Mouse (Mus musculus) forebrain, postnatal 0 days (tissue): Measurements from ENCODE around the gene Pheta1. TPM values are rescaled to one million over a fixed set of nuclear protein-coding genes. Genes with fewer than 3 reads are reported as not detected.
A peak's percentile ranks its signal among the peaks of the same experiment; 100 is the strongest.

ENCODE experiments used
- ATAC-seq: fragments of 200-750 bp; cut with Nextera tagmentation; 2 replicates; pipeline ENCODE4 v1.8.0; 2017; ENCODE audit warnings: mild to moderate bottlenecking, moderate library complexity
- DNase-seq: peaks from one replicate; pipeline ENCODE4 v3.0.0-alpha.2; 2015
- H3K27ac ChIP-seq: fragments of 300-500 bp; sonication (generic); 2 replicates; pipeline ENCODE4 v1.5.1; 2014; ENCODE audit warnings: low read depth, mild to moderate bottlenecking, antibody characterized with exemption, low read length, moderate library complexity, mixed read lengths
- H3K27me3 ChIP-seq: fragments of 300-500 bp; sonication (generic); 2 replicates; pipeline ENCODE4 v1.6.1; 2014; ENCODE audit warnings: mild to moderate bottlenecking, low read length, mixed read lengths; ENCODE audit not compliant: insufficient read depth
- H3K36me3 ChIP-seq: fragments of 300-500 bp; sonication (generic); 2 replicates; pipeline ENCODE4 v1.6.1; 2014; ENCODE audit warnings: mild to moderate bottlenecking, moderate library complexity; ENCODE audit not compliant: insufficient read depth
- H3K4me1 ChIP-seq: fragments of 300-500 bp; sonication (generic); 2 replicates; pipeline ENCODE4 v1.6.1; 2014; ENCODE audit warnings: antibody characterized with exemption; ENCODE audit not compliant: insufficient read depth
- H3K4me2 ChIP-seq: fragments of 300-500 bp; sonication (generic); 2 replicates; pipeline ENCODE4 v1.6.1; 2014; ENCODE audit warnings: low read depth, mild to moderate bottlenecking, moderate library complexity
- H3K4me3 ChIP-seq: fragments of 300-500 bp; sonication (generic); 2 replicates; pipeline ENCODE4 v1.5.1; 2014; ENCODE audit warnings: low read depth, low read length, mixed read lengths
- H3K9ac ChIP-seq: fragments of 300-500 bp; sonication (generic); 2 replicates; pipeline ENCODE4 v1.6.1; 2014; ENCODE audit warnings: mild to moderate bottlenecking
- H3K9me3 ChIP-seq: fragments of 300-500 bp; sonication (generic); 2 replicates; pipeline ENCODE4 v1.6.1; 2016; ENCODE audit warnings: low read length
- CTCF ChIP-seq: sonication (generic); IDR thresholded peaks from 2 replicates; pipeline ENCODE4 v1.5.1; 2016; ENCODE audit warnings: antibody characterized with exemption, control low read depth, low read depth
- WGBS: fragments of 180-500 bp; shearing (Covaris S2); extraction: QIAGEN DNeasy Blood & Tissue Kit; methylation state at CpG from one replicate; pipeline ENCODE4 v1.1.7; 2014; 5-methylcytosine and 5-hydroxymethylcytosine counted together
- polyA plus RNA-seq: library from polyadenylated mRNA; unstranded; fragments of >200 nt; fragmentation: Nextera tagmentation; extraction: Ambion mirVana; gene quantifications from 2 replicates; pipeline ENCODE4 v1.2.1, GENCODE M21; 2015
- total RNA-seq: library from RNA; depleted of rRNA; stranded (reverse); fragments of >200 nt; gene quantifications from 2 replicates; pipeline ENCODE4 v1.2.3, GENCODE M21; 2014; rRNA removed

The Pheta1 gene
- total RNA-seq = 49.7 and 51.5 TPM in 2 replicates
- polyA plus RNA-seq = 36.3 and 38.7 TPM in 2 replicates

- peak within 1 kb of the TSS; percentile 75 for H3K9ac ChIP-seq
- no peaks in the 10 kb centered on the region; the same call in 1 of the 2 replicates for H3K27me3 ChIP-seq
- peak; percentile 94 for DNase-seq
- ATAC-seq = peak; percentile 96
- H3K4me2 ChIP-seq = peak within 1 kb of the TSS; percentile 68
- no peaks in the 10 kb centered on the region for H3K9me3 ChIP-seq
- peaks cover 13% of the 10 kb centered on the region for H3K4me1 ChIP-seq
- H3K36me3 ChIP-seq = peaks cover 22% of the 10 kb centered on the region
- no peak for TF ChIP-seq CTCF
- under 1% methylated on average over 34 of the region's 42 CpGs for WGBS
- peak within 1 kb of the TSS; percentile 84 for H3K4me3 ChIP-seq
- peak within 1 kb of the TSS; percentile 67 for H3K27ac ChIP-seq
Observed at GRCm38 (mm10) chr5:121848743-121849142, at the start of gene Pheta1. TSS of gene Pheta1 (plus strand) at chr5:121848984.

GRCm38 (mm10) chr5:121807186-121807585 lies 41.6 kb upstream of the Pheta1 start:
- ATAC-seq = no peak
- no peak for TF ChIP-seq CTCF
- H3K4me1 ChIP-seq = 0 out of 2 replicates have a peak, but pooled peaks cover 4% of the 10 kb centered on the region
- no peak overlapping the region for H3K4me3 ChIP-seq
- no peak overlapping the region for H3K9ac ChIP-seq
- WGBS = 85% methylated on average over 3 of the region's 3 CpGs
- no peak overlapping the region for H3K4me2 ChIP-seq
- no peaks in the 10 kb centered on the region for H3K27me3 ChIP-seq
- H3K27ac ChIP-seq = no peak overlapping the region
- DNase-seq = no peak
- peaks cover 37% of the 10 kb centered on the region for H3K36me3 ChIP-seq
- no peaks in the 10 kb centered on the region for H3K9me3 ChIP-seq

- DNase-seq (no peak), ATAC-seq (no peak)
- Histone ChIP-seq H3K27me3 (no peaks in the 10 kb centered on the region), H3K4me1 (0 out of 2 replicates have a peak, but pooled peaks cover 4% of the 10 kb centered on the region), H3K4me2 (no peak overlapping the region), H3K4me3 (no peak overlapping the region), H3K36me3 (peaks cover 39% of the 10 kb centered on the region), H3K9me3 (no peaks in the 10 kb centered on the region), H3K9ac (no peak overlapping the region), H3K27ac (no peak overlapping the region)
- no peak for TF ChIP-seq CTCF
- 89% methylated on average over 2 of the region's 2 CpGs for whole genome bisulfite sequencing
Observed at GRCm38 (mm10) chr5:121808202-121808601, 40.6 kb upstream of the Pheta1 start.

GRCm38 (mm10) chr5:121809667-121810224 lies 39.0 kb upstream of the Pheta1 start:
- no peak for TF ChIP-seq CTCF
- Histone ChIP-seq H3K4me1 (0 out of 2 replicates have a peak, but pooled peaks cover 4% of the 10 kb centered on the region), H3K27ac (no peak overlapping the region), H3K9me3 (no peaks in the 10 kb centered on the region), H3K36me3 (peaks cover 42% of the 10 kb centered on the region), H3K4me2 (no peak overlapping the region), H3K9ac (no peak overlapping the region), H3K27me3 (no peaks in the 10 kb centered on the region), H3K4me3 (no peak overlapping the region)
- ATAC-seq = no peak
- DNase-seq = no peak
- 74% methylated on average over 5 of the region's 5 CpGs for WGBS

DNA sequence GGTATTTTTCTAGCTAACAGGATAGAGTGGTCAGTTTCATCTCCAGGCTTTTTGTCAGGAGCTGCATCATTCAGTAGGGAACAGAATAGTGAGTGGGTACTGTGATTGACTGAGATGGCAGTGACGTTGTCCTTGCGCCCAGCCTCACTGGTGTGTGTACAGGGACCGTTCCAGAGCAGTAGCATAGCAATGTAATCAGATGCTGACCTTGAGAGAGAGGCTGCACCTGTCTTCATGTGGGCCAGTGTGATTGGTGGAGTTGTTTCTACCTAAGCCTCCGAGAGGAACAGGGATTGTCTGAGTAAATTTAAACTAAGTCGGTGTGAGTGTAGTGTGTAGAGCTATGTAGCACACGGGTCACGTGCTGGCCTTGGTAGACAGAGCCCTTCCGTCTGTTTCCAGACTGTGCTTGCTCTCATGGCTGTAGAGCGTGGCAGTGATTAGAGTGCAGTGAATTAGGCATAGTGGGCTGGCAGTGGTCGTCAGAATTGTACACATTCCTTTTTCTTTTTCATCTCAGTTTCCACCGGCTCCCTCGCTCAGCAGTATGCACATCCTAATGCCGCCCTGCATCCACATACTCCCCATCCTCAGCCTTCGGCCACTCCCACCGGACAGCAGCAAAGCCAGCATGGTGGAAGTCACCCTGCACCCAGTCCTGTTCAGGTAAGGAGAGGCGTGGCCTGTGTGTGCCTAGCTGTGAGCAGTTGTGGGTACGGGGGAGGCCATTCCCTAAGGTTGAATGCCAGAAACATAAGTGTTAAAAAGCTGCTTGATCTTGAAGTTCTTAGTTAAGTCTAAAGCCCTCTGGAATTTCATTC lies 38.2 kb upstream of the Pheta1 start:
- Histone ChIP-seq H3K9me3 (no peaks in the 10 kb centered on the region), H3K9ac (no peak overlapping the region), H3K27ac (no peak overlapping the region), H3K36me3 (peaks cover 49% of the 10 kb centered on the region), H3K4me2 (no peak overlapping the region), H3K4me3 (no peak overlapping the region), H3K4me1 (no peaks in the 10 kb centered on the region), H3K27me3 (no peaks in the 10 kb centered on the region)
- TF ChIP-seq CTCF = no peak
- WGBS = 90% methylated on average over 17 of the region's 17 CpGs
- ATAC-seq = no peak
- DNase-seq = no peak

- Histone ChIP-seq H3K36me3 (peaks cover 59% of the 10 kb centered on the region), H3K27me3 (no peaks in the 10 kb centered on the region), H3K4me1 (no peaks in the 10 kb centered on the region), H3K27ac (no peak overlapping the region), H3K9me3 (no peaks in the 10 kb centered on the region), H3K9ac (no peak overlapping the region), H3K4me2 (no peak overlapping the region), H3K4me3 (no peak overlapping the region)
- TF ChIP-seq CTCF = no peak
- WGBS = 90% methylated on average over 5 of the region's 5 CpGs
- ATAC-seq = no peak
- DNase-seq = no peak
Observed at GRCm38 (mm10) chr5:121811485-121811931, 37.3 kb upstream of the Pheta1 start.

GRCm38 (mm10) chr5:121812526-121813243 lies 36.1 kb upstream of the Pheta1 start:
- Histone ChIP-seq H3K27ac (no peak overlapping the region), H3K9me3 (no peaks in the 10 kb centered on the region), H3K4me1 (no peaks in the 10 kb centered on the region), H3K9ac (no peak overlapping the region), H3K27me3 (no peaks in the 10 kb centered on the region), H3K4me3 (no peak overlapping the region), H3K4me2 (no peak overlapping the region), H3K36me3 (peaks cover 71% of the 10 kb centered on the region)
- ATAC-seq = no peak
- DNase-seq = no peak
- TF ChIP-seq CTCF = no peak
- WGBS = 88% methylated on average over 7 of the region's 7 CpGs
